Mouse (Mus musculus): ENCODE measurements at regions not wholly inside any gene's neighbourhood (a gene's known extent, or its start where the extent isn't known, plus 50 kb on each side); places are given as distances from the start of the nearest gene placed in this dataset.

GRCm38 (mm10) chr11:113121307-113121706 lies 339.3 kb downstream of the Sox9 start:
- Histone ChIP-seq H3K36me3 (ENCODE audit: control insufficient read depth, insufficient read depth) (no peaks in the 10 kb centered on the region), H3ac (ENCODE audit: control insufficient read depth, insufficient read length) (no peak overlapping the region), H3K4me2 (ENCODE audit: low read depth) (no peak overlapping the region), H3K4me3 (no peak overlapping the region), H3K27me3 (ENCODE audit: control insufficient read depth, insufficient read depth, insufficient read length) (no peaks in the 10 kb centered on the region), H3K79me2 (ENCODE audit: control insufficient read depth, insufficient read depth) (no peaks in the 10 kb centered on the region)
- TF ChIP-seq CEBPB (IDR thresholded peaks at IDR 0.05; ENCODE audit: insufficient read depth, poor library complexity, severe bottlenecking) = no peak
- no peak for TF ChIP-seq POLR2AphosphoS2 (IDR thresholded peaks at IDR 0.05; ENCODE audit: insufficient read length, low read depth)
- no peak for TF ChIP-seq E2F4 (IDR thresholded peaks at IDR 0.05; ENCODE audit: insufficient read depth)
- no peak for TF ChIP-seq TCF12 (IDR thresholded peaks at IDR 0.05; ENCODE audit: insufficient read depth, poor library complexity, severe bottlenecking)
- TF ChIP-seq SRF (IDR thresholded peaks at IDR 0.05; ENCODE audit: control insufficient read depth, insufficient read length, low read depth) = no peak
- TF ChIP-seq TCF3 (IDR thresholded peaks at IDR 0.05; ENCODE audit: insufficient read length, low read depth) = no peak
- TF ChIP-seq MAX (IDR thresholded peaks at IDR 0.05; ENCODE audit: low read depth) = no peak

- TF ChIP-seq USF1 (IDR thresholded peaks at IDR 0.05; ENCODE audit: low read depth) (no peak), TCF12 (IDR thresholded peaks at IDR 0.05; ENCODE audit: insufficient read depth, poor library complexity, severe bottlenecking) (no peak), TCF3 (IDR thresholded peaks at IDR 0.05; ENCODE audit: insufficient read length, low read depth) (no peak), MYOD1 (IDR thresholded peaks at IDR 0.05; ENCODE audit: control insufficient read depth in 1 of 3, insufficient read length in 2 of 3, low read depth in 2 of 3) (no peak), MYOG (IDR thresholded peaks at IDR 0.05; ENCODE audit: control insufficient read depth in 1 of 3, insufficient read depth in 1 of 3, insufficient read length in 2 of 3, low read depth in 2 of 3) (no peak), E2F4 (IDR thresholded peaks at IDR 0.05; ENCODE audit: insufficient read depth) (no peak), SRF (IDR thresholded peaks at IDR 0.05; ENCODE audit: control insufficient read depth, insufficient read length, low read depth) (no peak), MAX (IDR thresholded peaks at IDR 0.05; ENCODE audit: low read depth) (no peak), REST (IDR thresholded peaks at IDR 0.05; ENCODE audit: insufficient read depth, insufficient read length) (no peak)
- H3K4me2 ChIP-seq (ENCODE audit: low read depth) = no peak overlapping the region
Observed at GRCm38 (mm10) chr11:113122137-113122536, 340.1 kb downstream of the Sox9 start.

GRCm38 (mm10) chr11:113122964-113123363 lies 340.9 kb downstream of the Sox9 start:
- Histone ChIP-seq H3ac (ENCODE audit: control insufficient read depth, insufficient read length) (no peak overlapping the region), H3K36me3 (ENCODE audit: control insufficient read depth, insufficient read depth) (no peaks in the 10 kb centered on the region), H3K4me2 (ENCODE audit: low read depth) (no peak overlapping the region), H3K4me3 (no peak overlapping the region), H3K27me3 (ENCODE audit: control insufficient read depth, insufficient read depth, insufficient read length) (no peaks in the 10 kb centered on the region), H3K79me2 (ENCODE audit: control insufficient read depth, insufficient read depth) (no peaks in the 10 kb centered on the region)
- TF ChIP-seq E2F4 (IDR thresholded peaks at IDR 0.05; ENCODE audit: insufficient read depth) (no peak), CEBPB (IDR thresholded peaks at IDR 0.05; ENCODE audit: insufficient read depth, poor library complexity, severe bottlenecking) (no peak), USF1 (IDR thresholded peaks at IDR 0.05; ENCODE audit: low read depth) (no peak), TCF12 (IDR thresholded peaks at IDR 0.05; ENCODE audit: insufficient read depth, poor library complexity, severe bottlenecking) (no peak), REST (IDR thresholded peaks at IDR 0.05; ENCODE audit: insufficient read depth, insufficient read length) (no peak), MYOD1 (IDR thresholded peaks at IDR 0.05; ENCODE audit: control insufficient read depth in 1 of 3, insufficient read length in 2 of 3, low read depth in 2 of 3) (no peak), MYOG (IDR thresholded peaks at IDR 0.05; ENCODE audit: control insufficient read depth in 1 of 3, insufficient read depth in 1 of 3, insufficient read length in 2 of 3, low read depth in 2 of 3) (no peak), MAX (IDR thresholded peaks at IDR 0.05; ENCODE audit: low read depth) (no peak), POLR2A (IDR thresholded peaks at IDR 0.05; ENCODE audit: insufficient read length, low read depth) (no peak), POLR2AphosphoS2 (IDR thresholded peaks at IDR 0.05; ENCODE audit: insufficient read length, low read depth) (no peak), TCF3 (IDR thresholded peaks at IDR 0.05; ENCODE audit: insufficient read length, low read depth) (no peak), SRF (IDR thresholded peaks at IDR 0.05; ENCODE audit: control insufficient read depth, insufficient read length, low read depth) (no peak)

More at GRCm38 (mm10) chr11:113122137-113122536, 340.1 kb downstream of the Sox9 start:
- H3K36me3 ChIP-seq (ENCODE audit: control insufficient read depth, insufficient read depth) = no peaks in the 10 kb centered on the region
- H3ac ChIP-seq (ENCODE audit: control insufficient read depth, insufficient read length) = no peak overlapping the region
- no peaks in the 10 kb centered on the region for H3K27me3 ChIP-seq (ENCODE audit: control insufficient read depth, insufficient read depth, insufficient read length)
- no peak overlapping the region for H3K4me3 ChIP-seq
- no peaks in the 10 kb centered on the region for H3K79me2 ChIP-seq (ENCODE audit: control insufficient read depth, insufficient read depth)

- TF ChIP-seq MYOG (IDR thresholded peaks at IDR 0.05; ENCODE audit: control insufficient read depth in 1 of 3, insufficient read depth in 1 of 3, insufficient read length in 2 of 3, low read depth in 2 of 3) = no peak
- TF ChIP-seq POLR2A (IDR thresholded peaks at IDR 0.05; ENCODE audit: insufficient read length, low read depth) = no peak
- TF ChIP-seq USF1 (IDR thresholded peaks at IDR 0.05; ENCODE audit: low read depth) = no peak
- no peak for TF ChIP-seq TCF3 (IDR thresholded peaks at IDR 0.05; ENCODE audit: insufficient read length, low read depth)
- no peak for TF ChIP-seq TCF12 (IDR thresholded peaks at IDR 0.05; ENCODE audit: insufficient read depth, poor library complexity, severe bottlenecking)
- TF ChIP-seq MYOD1 (IDR thresholded peaks at IDR 0.05; ENCODE audit: control insufficient read depth in 1 of 3, insufficient read length in 2 of 3, low read depth in 2 of 3) = no peak
- no peak for TF ChIP-seq E2F4 (IDR thresholded peaks at IDR 0.05; ENCODE audit: insufficient read depth)
- no peak for TF ChIP-seq CEBPB (IDR thresholded peaks at IDR 0.05; ENCODE audit: insufficient read depth, poor library complexity, severe bottlenecking)
- no peak for TF ChIP-seq POLR2AphosphoS2 (IDR thresholded peaks at IDR 0.05; ENCODE audit: insufficient read length, low read depth)
- no peak for TF ChIP-seq REST (IDR thresholded peaks at IDR 0.05; ENCODE audit: insufficient read depth, insufficient read length)
- no peak for TF ChIP-seq SRF (IDR thresholded peaks at IDR 0.05; ENCODE audit: control insufficient read depth, insufficient read length, low read depth)
- no peak for TF ChIP-seq MAX (IDR thresholded peaks at IDR 0.05; ENCODE audit: low read depth)
- Histone ChIP-seq H3K79me2 (ENCODE audit: control insufficient read depth, insufficient read depth) (no peaks in the 10 kb centered on the region), H3K4me3 (no peak overlapping the region), H3K36me3 (ENCODE audit: control insufficient read depth, insufficient read depth) (no peaks in the 10 kb centered on the region), H3ac (ENCODE audit: control insufficient read depth, insufficient read length) (no peak overlapping the region), H3K4me2 (ENCODE audit: low read depth) (no peak overlapping the region), H3K27me3 (ENCODE audit: control insufficient read depth, insufficient read depth, insufficient read length) (no peaks in the 10 kb centered on the region)
Observed at GRCm38 (mm10) chr11:113125832-113126231, 343.8 kb downstream of the Sox9 start.

GRCm38 (mm10) chr11:113129192-113129591 lies 347.2 kb downstream of the Sox9 start:
- no peak overlapping the region for H3K4me3 ChIP-seq
- TF ChIP-seq TCF3 (IDR thresholded peaks at IDR 0.05; ENCODE audit: insufficient read length, low read depth) (no peak), POLR2AphosphoS2 (IDR thresholded peaks at IDR 0.05; ENCODE audit: insufficient read length, low read depth) (no peak), MYOD1 (IDR thresholded peaks at IDR 0.05; ENCODE audit: control insufficient read depth in 1 of 3, insufficient read length in 2 of 3, low read depth in 2 of 3) (no peak), MAX (IDR thresholded peaks at IDR 0.05; ENCODE audit: low read depth) (no peak), MYOG (IDR thresholded peaks at IDR 0.05; ENCODE audit: control insufficient read depth in 1 of 3, insufficient read depth in 1 of 3, insufficient read length in 2 of 3, low read depth in 2 of 3) (no peak), POLR2A (IDR thresholded peaks at IDR 0.05; ENCODE audit: insufficient read length, low read depth) (no peak), USF1 (IDR thresholded peaks at IDR 0.05; ENCODE audit: low read depth) (no peak), CEBPB (IDR thresholded peaks at IDR 0.05; ENCODE audit: insufficient read depth, poor library complexity, severe bottlenecking) (no peak)

More at GRCm38 (mm10) chr11:113129192-113129591, 347.2 kb downstream of the Sox9 start:
- Histone ChIP-seq H3K27me3 (ENCODE audit: control insufficient read depth, insufficient read depth, insufficient read length) (no peaks in the 10 kb centered on the region), H3K79me2 (ENCODE audit: control insufficient read depth, insufficient read depth) (no peaks in the 10 kb centered on the region), H3K4me2 (ENCODE audit: low read depth) (no peak overlapping the region), H3K36me3 (ENCODE audit: control insufficient read depth, insufficient read depth) (no peaks in the 10 kb centered on the region), H3ac (ENCODE audit: control insufficient read depth, insufficient read length) (no peak overlapping the region)

Measured in myocyte (in vitro differentiated cells).